Mouse (Mus musculus) B cell, adult (primary cell): Measurements from ENCODE around the gene Olfr1128. TPM values are rescaled to one million over a fixed set of nuclear protein-coding genes. Genes with fewer than 3 reads are reported as not detected.

ENCODE experiments used
- total RNA-seq: library from RNA; stranded (reverse); gene quantifications from 4 replicates; pipeline ENCODE4 v1.2.4, GENCODE M21; 2023; ENCODE audit not compliant: inconsistent age

Olfr1128 gene
- total RNA-seq: not detected in 4 replicates

GRCm38 (mm10) chr2:87545442-87545841 is at the start of gene Olfr1128:
Olfr1128 (minus strand) TSS chr2:87545542.

DNA sequence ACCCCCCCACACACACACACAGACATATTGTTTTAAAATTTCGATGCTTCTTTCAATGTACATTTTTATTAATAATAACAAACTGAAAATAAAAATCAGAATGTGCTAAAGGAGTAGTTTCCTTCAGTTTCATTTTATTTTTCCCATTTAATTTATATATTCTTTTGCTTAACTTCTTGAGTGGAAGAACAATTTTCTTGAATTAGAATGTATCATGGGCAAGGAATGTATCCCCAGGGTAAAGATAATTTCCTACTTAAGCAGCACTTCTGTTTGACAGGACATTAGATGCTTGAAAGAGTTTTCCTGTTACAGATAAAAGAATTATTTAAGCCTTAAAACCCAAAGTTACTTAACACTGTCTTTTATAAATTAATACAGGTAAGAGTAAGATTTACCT is 28.3 kb upstream of the Olfr1128 start, which contains the start of gene Olfr1129:
TSS of gene Olfr1129 (plus strand) at position 301 of the 400 bp plus-strand sequence.

DNA sequence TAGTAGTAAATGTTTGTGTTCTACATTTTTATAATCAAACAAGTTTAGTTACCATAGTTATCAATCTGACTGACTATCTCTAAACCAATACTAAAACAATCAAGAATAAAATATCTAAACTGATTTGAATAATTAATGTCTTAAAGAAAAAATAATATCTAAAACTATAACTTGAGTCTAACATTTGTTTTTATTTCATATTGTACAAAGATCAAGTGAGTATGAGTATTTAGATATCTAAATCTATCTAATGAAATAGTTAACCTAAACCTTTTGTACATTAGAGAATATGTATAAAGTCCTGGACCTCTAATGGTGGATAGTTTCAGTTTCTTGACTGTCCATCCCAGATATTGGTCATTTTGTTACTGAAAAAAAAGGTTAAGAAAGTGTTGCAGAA is 13.8 kb downstream of the Olfr1128 start, which contains the start of gene Olfr153:
TSS of gene Olfr153 (plus strand) at position 301 of the 400 bp plus-strand sequence.

GRCm38 (mm10) chr2:87506265-87506664 is 39.1 kb downstream of the Olfr1128 start, which contains the start of gene Pramel6:
Pramel6 (plus strand) TSS chr2:87506565.

DNA sequence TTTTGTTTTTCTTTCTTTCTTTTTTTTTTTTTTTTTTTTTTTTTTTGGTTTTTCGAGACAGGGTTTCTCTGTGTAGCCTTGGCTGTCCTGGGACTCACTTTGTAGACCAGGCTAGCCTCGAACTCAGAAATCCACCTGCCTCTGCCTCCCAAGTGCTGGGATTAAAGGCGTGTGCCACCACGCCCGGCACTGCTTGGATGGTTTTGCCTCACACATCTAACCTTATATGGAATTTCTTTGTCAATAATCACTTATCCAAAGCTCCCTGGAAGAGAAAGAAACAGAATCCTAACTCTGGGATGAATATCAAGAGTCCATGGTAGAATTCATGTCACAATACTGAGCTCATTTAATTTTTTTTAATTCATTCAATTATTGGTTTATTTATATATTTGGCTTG is 48.3 kb downstream of the Olfr1128 start, which contains the start of gene Pramel7:
TSS of gene Pramel7 (minus strand) at position 101 of the 400 bp plus-strand sequence.

Other genes starting within 250 kb of the Olfr1128 start
- gene Olfr1118, start 238.0 kb downstream of the Olfr1128 start, total RNA-seq: not detected in 4 replicates
- not detected in 4 replicates for gene Olfr1120, start 190.7 kb downstream of the Olfr1128 start, total RNA-seq
- not detected in 4 replicates for gene Olfr1121, start 175.6 kb downstream of the Olfr1128 start, total RNA-seq
- 0.10 TPM in 1 of 4 replicates, not detected in the others for gene Olfr1122, start 159.7 kb downstream of the Olfr1128 start, total RNA-seq
- gene Olfr1123, start 128.9 kb downstream of the Olfr1128 start, total RNA-seq: not detected in 4 replicates
- not detected in 4 replicates for gene Olfr1124, start 115.3 kb downstream of the Olfr1128 start, total RNA-seq
- not detected in 4 replicates for gene Olfr1126, start 91.6 kb downstream of the Olfr1128 start, total RNA-seq
- not detected in 4 replicates for gene Pramel7, start 48.4 kb downstream of the Olfr1128 start, total RNA-seq
- not detected in 4 replicates for gene Pramel6, start 39.0 kb downstream of the Olfr1128 start, total RNA-seq
- gene Olfr153, start 13.7 kb downstream of the Olfr1128 start, total RNA-seq: not detected in 4 replicates
- not detected in 4 replicates for gene Olfr1129, start 28.4 kb upstream of the Olfr1128 start, total RNA-seq
- gene Olfr1130, start 60.7 kb upstream of the Olfr1128 start, total RNA-seq: not detected in 4 replicates
- not detected in 4 replicates for gene Olfr1131, start 81.6 kb upstream of the Olfr1128 start, total RNA-seq
- gene Olfr1132, start 92.0 kb upstream of the Olfr1128 start, total RNA-seq: not detected in 4 replicates
- gene Olfr1133, start 101.8 kb upstream of the Olfr1128 start, total RNA-seq: not detected in 4 replicates
- not detected in 4 replicates for gene Olfr1134, start 112.9 kb upstream of the Olfr1128 start, total RNA-seq
- gene Olfr1135, start 128.1 kb upstream of the Olfr1128 start, total RNA-seq: not detected in 4 replicates
- not detected in 4 replicates for gene Olfr1136, start 148.4 kb upstream of the Olfr1128 start, total RNA-seq
- not detected in 4 replicates for gene Olfr1137, start 167.6 kb upstream of the Olfr1128 start, total RNA-seq
- gene Olfr1138, start 194.4 kb upstream of the Olfr1128 start, total RNA-seq: not detected in 4 replicates
- gene Olfr1140, start 198.2 kb upstream of the Olfr1128 start, total RNA-seq: not detected in 4 replicates
- not detected in 4 replicates for gene Olfr1141, start 208.4 kb upstream of the Olfr1128 start, total RNA-seq
- gene Olfr152, start 233.9 kb upstream of the Olfr1128 start, total RNA-seq: not detected in 4 replicates